Mouse (Mus musculus) heart, embryonic 14.5 days (tissue): Measurements from ENCODE around the gene Lrcol1. TPM values are rescaled to one million over a fixed set of nuclear protein-coding genes. Genes with fewer than 3 reads are reported as not detected.

Experiments used
- ATAC-seq: fragments of 200-750 bp; cut with Nextera tagmentation; 2 replicates; pipeline ENCODE4 v1.8.0; 2017; ENCODE audit warnings: low read depth, moderate TSS enrichment; ENCODE audit not compliant: insufficient number of reproducible peaks, insufficient read depth, low FRiP score
- H3K27ac ChIP-seq, 2 experiments: fragments of 200-500 bp in 1 of 2; fragments of 300-500 bp in 1 of 2; sonication (generic) in 1 of 2; replicated peaks in 1 of 2; 2 replicates each; pipeline ENCODE4 v1.5.1; 2012 to 2014; ENCODE audit warnings: low read depth in 2 of 2, low read length in 2 of 2, control low read depth in 1 of 2, mild to moderate bottlenecking in 1 of 2, mixed read lengths in 1 of 2; ENCODE audit not compliant: control insufficient read depth in 1 of 2, insufficient read depth in 1 of 2
- H3K27me3 ChIP-seq: fragments of 300-500 bp; sonication (generic); 2 replicates; pipeline ENCODE4 v1.6.1; 2014; ENCODE audit warnings: mild to moderate bottlenecking, low read length, control low read depth; ENCODE audit not compliant: control insufficient read depth, insufficient read depth
- H3K36me3 ChIP-seq: fragments of 300-500 bp; sonication (generic); 2 replicates; pipeline ENCODE4 v1.6.1; 2014; ENCODE audit warnings: mild to moderate bottlenecking, control low read depth, low read length, mixed read lengths; ENCODE audit not compliant: control insufficient read depth, insufficient read depth
- H3K4me1 ChIP-seq, 2 experiments: fragments of 200-500 bp in 1 of 2; fragments of 300-500 bp in 1 of 2; sonication (generic) in 1 of 2; 2 replicates each; pipeline ENCODE4 v1.6.1; 2012 to 2014; ENCODE audit warnings: low read length in 2 of 2, control low read depth in 1 of 2, mixed read lengths in 1 of 2; ENCODE audit not compliant: control insufficient read depth in 2 of 2, insufficient read depth in 2 of 2
- H3K4me2 ChIP-seq: fragments of 300-500 bp; sonication (generic); 2 replicates; pipeline ENCODE4 v1.6.1; 2014; ENCODE audit warnings: mild to moderate bottlenecking, low read length
- H3K4me3 ChIP-seq, 2 experiments: fragments of 200-500 bp in 1 of 2; fragments of 300-500 bp in 1 of 2; sonication (generic) in 1 of 2; 2 replicates each; pipeline ENCODE4 v1.5.1; 2012 to 2014; ENCODE audit warnings: low read length in 2 of 2, mild to moderate bottlenecking in 2 of 2, control low read depth in 1 of 2, low read depth in 1 of 2, moderate library complexity in 1 of 2; ENCODE audit not compliant: control insufficient read depth in 1 of 2, insufficient read depth in 1 of 2
- H3K9ac ChIP-seq: fragments of 300-500 bp; sonication (generic); 2 replicates; pipeline ENCODE4 v1.6.1; 2014; ENCODE audit warnings: mild to moderate bottlenecking, low read length
- H3K9me3 ChIP-seq: fragments of 300-500 bp; sonication (generic); 2 replicates; pipeline ENCODE4 v1.6.1; 2016; ENCODE audit warnings: low read length, control low read depth; ENCODE audit not compliant: control insufficient read depth
- WGBS: fragments of 180-500 bp; shearing (Covaris S2); extraction: QIAGEN DNeasy Blood & Tissue Kit; methylation state at CpG from one replicate; pipeline ENCODE4 v1.1.7; 2014; 5-methylcytosine and 5-hydroxymethylcytosine counted together
- polyA plus RNA-seq: library from polyadenylated mRNA; unstranded; fragments of >200 nt; fragmentation: Nextera tagmentation; extraction: Ambion mirVana; gene quantifications from 2 replicates; pipeline ENCODE4 v1.2.1, GENCODE M21; 2014

Gene Lrcol1
- not detected in 2 replicates for polyA plus RNA-seq

GRCm38 (mm10) chr5:110344524-110344923 is at the start of gene Lrcol1:
TSS of gene Lrcol1 (plus strand) at chr5:110344730.
- Histone ChIP-seq H3K9me3 (no peaks in the 10 kb centered on the region), H3K4me1 (peaks cover 4 to 6% of the 10 kb centered on the region in 2 experiments; a peak in 2 of 4 replicates), H3K9ac (no peak within 1 kb of the TSS), H3K27ac (no peak within 1 kb of the TSS), H3K27me3 (peaks cover 42% of the 10 kb centered on the region), H3K4me2 (no peak within 1 kb of the TSS), H3K4me3 (no peak within 1 kb of the TSS), H3K36me3 (no peaks in the 10 kb centered on the region)
- WGBS, result 73% methylated on average over 4 of the region's 4 CpGs
- ATAC-seq, result no peak

- ATAC-seq, result no peak
Measured at GRCm38 (mm10) chr5:110296637-110297036, 47.9 kb upstream of the Lrcol1 start.

DNA sequence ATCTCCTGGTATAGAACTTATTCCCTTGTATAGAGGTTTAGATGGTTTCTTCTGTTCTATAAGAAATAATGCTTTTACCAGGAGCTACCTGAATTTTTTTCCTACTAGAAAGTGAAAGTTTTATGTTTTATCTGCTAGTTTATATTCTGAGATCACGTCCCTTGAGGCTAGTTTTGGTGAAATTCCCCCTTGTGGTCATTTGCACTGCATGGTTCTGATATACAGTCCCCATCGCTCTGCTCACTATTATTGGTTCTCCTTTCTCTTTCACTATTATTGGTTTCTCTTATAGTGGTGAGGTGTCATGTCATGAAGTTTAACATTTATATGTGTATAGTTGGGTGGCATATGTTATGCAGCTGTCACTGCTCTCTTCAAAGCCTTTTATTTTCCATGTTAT is 43.9 kb upstream of the Lrcol1 start:
- peaks cover 91% of the 10 kb centered on the region for H3K36me3 ChIP-seq
- 93% methylated on average over 2 of the region's 2 CpGs for WGBS
- no peak overlapping the region for H3K4me3 ChIP-seq
- H3K4me1 ChIP-seq, result no peaks in the 10 kb centered on the region
- no peaks in the 10 kb centered on the region for H3K27me3 ChIP-seq
- H3K27ac ChIP-seq, result no peak overlapping the region
- no peaks in the 10 kb centered on the region for H3K9me3 ChIP-seq
- no peak overlapping the region for H3K4me2 ChIP-seq
- ATAC-seq, result no peak
- H3K9ac ChIP-seq, result no peak overlapping the region

More at GRCm38 (mm10) chr5:110296637-110297036, 47.9 kb upstream of the Lrcol1 start:
- no peaks in the 10 kb centered on the region for H3K4me1 ChIP-seq
- H3K36me3 ChIP-seq, result peaks cover 80% of the 10 kb centered on the region
- no peak overlapping the region for H3K4me3 ChIP-seq
- H3K27me3 ChIP-seq, result no peaks in the 10 kb centered on the region
- H3K27ac ChIP-seq, result no peak overlapping the region
- no peaks in the 10 kb centered on the region for H3K9me3 ChIP-seq
- H3K9ac ChIP-seq, result no peak overlapping the region
- H3K4me2 ChIP-seq, result no peak overlapping the region
- 80% methylated on average over 1 of the region's 1 CpGs for WGBS

DNA sequence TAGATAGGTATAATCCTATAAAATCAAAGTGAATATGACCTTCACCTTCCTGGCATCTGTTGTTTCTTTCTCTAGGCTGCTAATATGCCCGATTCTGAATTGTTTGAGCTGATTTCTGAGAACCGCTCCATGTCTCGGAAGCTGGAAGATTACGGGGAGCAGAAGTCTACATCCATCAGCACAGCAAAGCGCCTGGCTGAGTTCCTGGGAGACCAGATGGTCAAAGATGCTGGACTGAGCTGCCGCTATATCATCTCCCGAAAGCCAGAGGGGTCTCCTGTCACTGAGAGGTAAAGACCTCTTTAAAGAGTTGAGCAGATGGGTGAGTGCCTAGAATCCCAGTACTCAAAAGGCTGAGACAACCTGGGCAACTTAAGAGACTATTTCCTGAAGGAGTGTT is 35.7 kb upstream of the Lrcol1 start:
- WGBS, result 93% methylated on average over 7 of the region's 7 CpGs
- H3K9me3 ChIP-seq, result no peaks in the 10 kb centered on the region
- peaks cover 94% of the 10 kb centered on the region for H3K36me3 ChIP-seq
- no peak overlapping the region for H3K27ac ChIP-seq
- H3K4me1 ChIP-seq, result no peaks in the 10 kb centered on the region
- no peaks in the 10 kb centered on the region for H3K27me3 ChIP-seq
- no peak overlapping the region for H3K4me3 ChIP-seq
- no peak overlapping the region for H3K4me2 ChIP-seq
- ATAC-seq, result no peak
- no peak overlapping the region for H3K9ac ChIP-seq

- no peak overlapping the region for H3K27ac ChIP-seq
Measured at GRCm38 (mm10) chr5:110313127-110313526, 31.4 kb upstream of the Lrcol1 start.

DNA sequence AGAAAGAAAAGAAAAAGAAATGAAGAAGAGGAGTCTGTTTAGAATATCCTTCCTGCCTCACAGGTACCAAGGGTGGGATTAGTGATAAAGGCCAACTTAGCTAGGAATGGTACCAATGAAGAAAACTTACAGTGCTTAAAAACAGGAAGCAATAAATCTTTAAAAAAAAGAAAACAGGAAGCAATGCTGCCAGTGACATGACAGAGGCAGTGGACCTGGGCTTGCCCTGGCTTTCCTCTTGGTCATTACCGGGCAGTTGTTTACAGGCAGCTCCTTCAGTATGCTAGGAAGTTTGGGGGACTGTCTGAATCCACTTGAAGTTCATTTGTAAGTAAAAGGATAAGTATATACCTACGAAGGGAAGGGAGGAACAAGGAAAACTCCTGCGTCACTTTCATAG is 14.0 kb upstream of the Lrcol1 start:
- no peak for ATAC-seq
- WGBS, result 86% methylated on average over 3 of the region's 3 CpGs
- Histone ChIP-seq H3K9ac (no peak overlapping the region), H3K4me2 (no peak overlapping the region), H3K27ac (no peak overlapping the region), H3K36me3 (peaks cover 87% of the 10 kb centered on the region), H3K4me3 (no peak overlapping the region), H3K27me3 (no peaks in the 10 kb centered on the region), H3K4me1 (no peaks in the 10 kb centered on the region), H3K9me3 (no peaks in the 10 kb centered on the region)

More at GRCm38 (mm10) chr5:110313127-110313526, 31.4 kb upstream of the Lrcol1 start:
- H3K27me3 ChIP-seq, result no peaks in the 10 kb centered on the region
- WGBS, result 90% methylated on average over 3 of the region's 3 CpGs
- no peaks in the 10 kb centered on the region for H3K4me1 ChIP-seq
- no peak for ATAC-seq
- no peak overlapping the region for H3K4me3 ChIP-seq
- H3K9ac ChIP-seq, result no peak overlapping the region
- H3K4me2 ChIP-seq, result no peak overlapping the region
- H3K9me3 ChIP-seq, result no peaks in the 10 kb centered on the region
- peaks cover 82% of the 10 kb centered on the region for H3K36me3 ChIP-seq

- H3K9ac ChIP-seq, result no peak overlapping the region
- H3K9me3 ChIP-seq, result no peaks in the 10 kb centered on the region
- H3K4me3 ChIP-seq, result no peak overlapping the region
- H3K4me1 ChIP-seq, result peaks cover 4 to 6% of the 10 kb centered on the region in 2 experiments; a peak in 2 of 4 replicates
- no peak for ATAC-seq
- peaks cover 39% of the 10 kb centered on the region for H3K36me3 ChIP-seq
- peaks cover 28% of the 10 kb centered on the region for H3K27me3 ChIP-seq
- no peak overlapping the region for H3K27ac ChIP-seq
- no peak overlapping the region for H3K4me2 ChIP-seq
- WGBS, result 58% methylated on average over 2 of the region's 2 CpGs
Measured at GRCm38 (mm10) chr5:110338792-110339191, 5.7 kb upstream of the Lrcol1 start.

GRCm38 (mm10) chr5:110342648-110343284 is 1.8 kb upstream of the Lrcol1 start, which contains the start of gene P2rx2:
TSS of gene P2rx2 (minus strand) at chr5:110343212.
- H3K27ac ChIP-seq, result no peak within 1 kb of the TSS
- peaks cover 4 to 6% of the 10 kb centered on the region in 2 experiments; a peak in 2 of 4 replicates for H3K4me1 ChIP-seq
- H3K4me3 ChIP-seq, result peak within 1 kb of the TSS; percentile 28 to 49
- H3K27me3 ChIP-seq, result peaks cover 42% of the 10 kb centered on the region
- H3K4me2 ChIP-seq, result peak within 1 kb of the TSS; percentile 86
- 2% methylated on average over 43 of the region's 43 CpGs for WGBS
- peak; percentile 22; the same call in 1 of the 2 replicates for ATAC-seq
- H3K9me3 ChIP-seq, result no peaks in the 10 kb centered on the region
- H3K36me3 ChIP-seq, result no peaks in the 10 kb centered on the region
- peak within 1 kb of the TSS; percentile 66 for H3K9ac ChIP-seq
